Mouse (Mus musculus): ENCODE results near the gene Mpc1. TPM values are rescaled to one million over a fixed set of nuclear protein-coding genes. Genes with fewer than 3 reads are reported as not detected.

Mpc1 gene
- polyA plus RNA-seq, 1 experiment from 2014 or later: 183 TPM

- WGBS: 41% methylated on average over 5 of the region's 5 CpGs
- ATAC-seq (ENCODE audit: insufficient number of reproducible peaks, insufficient read depth, low FRiP score, low read depth): no peak
These were observed 60.0 kb downstream of the Mpc1 start for GRCm38 (mm10) chr17:8342706-8343105.

DNA sequence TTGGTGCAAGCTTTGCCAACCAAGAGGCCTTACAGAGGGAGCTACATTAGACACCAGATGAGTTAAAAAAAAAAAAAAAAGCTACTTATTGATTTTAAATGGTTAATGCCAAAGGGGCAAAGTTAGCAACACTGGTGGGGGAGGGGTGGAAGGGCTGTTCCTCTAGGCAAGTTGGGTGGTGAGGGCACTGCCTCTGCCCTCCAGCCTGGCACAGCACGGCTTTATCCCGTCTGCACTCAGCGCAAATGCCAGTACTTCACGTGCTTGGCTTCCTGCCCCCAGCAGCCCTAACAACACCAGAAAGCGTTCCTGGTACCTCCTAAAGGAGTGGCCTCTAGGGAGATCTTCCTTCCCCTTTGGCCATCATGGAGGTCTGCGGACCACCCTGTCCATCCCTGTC, 60.7 kb downstream of the Mpc1 start:
- Histone ChIP-seq H3K4me1 (ENCODE audit: control insufficient read depth, insufficient read depth, low read length) (peaks cover 12% of the 10 kb centered on the region; the same call in 1 of the 2 replicates), H3K36me3 (ENCODE audit: control insufficient read depth, insufficient read depth, low read length) (no peaks in the 10 kb centered on the region), H3K9me3 (ENCODE audit: control insufficient read depth, low read depth, low read length) (no peaks in the 10 kb centered on the region), H3K27me3 (ENCODE audit: control insufficient read depth, insufficient read depth, low read length) (peaks cover 27% of the 10 kb centered on the region), H3K4me2 (replicated peaks; ENCODE audit: low read depth, low read length) (no peak overlapping the region), H3K9ac (replicated peaks; ENCODE audit: low read depth, low read length) (no peak overlapping the region), H3K4me3 (ENCODE audit: low read depth, low read length) (no peak overlapping the region), H3K27ac (ENCODE audit: low read length) (no peak overlapping the region)
- no peak for ATAC-seq (ENCODE audit: insufficient number of reproducible peaks, insufficient read depth, low FRiP score, low read depth)
- 77% methylated on average over 6 of the region's 6 CpGs for WGBS

More at GRCm38 (mm10) chr17:8342706-8343105, 60.0 kb downstream of the Mpc1 start:
- Histone ChIP-seq H3K4me3 (ENCODE audit: low read depth, low read length) (no peak overlapping the region), H3K36me3 (ENCODE audit: control insufficient read depth, insufficient read depth, low read length) (no peaks in the 10 kb centered on the region), H3K9me3 (ENCODE audit: control insufficient read depth, low read depth, low read length) (no peaks in the 10 kb centered on the region), H3K27ac (ENCODE audit: low read length) (no peak overlapping the region), H3K4me2 (replicated peaks; ENCODE audit: low read depth, low read length) (no peak overlapping the region), H3K9ac (replicated peaks; ENCODE audit: low read depth, low read length) (no peak overlapping the region), H3K27me3 (ENCODE audit: control insufficient read depth, insufficient read depth, low read length) (peaks cover 27% of the 10 kb centered on the region), H3K4me1 (ENCODE audit: control insufficient read depth, insufficient read depth, low read length) (peaks cover 12% of the 10 kb centered on the region; the same call in 1 of the 2 replicates)

Other genes with a start within 250 kb of the Mpc1 start
- gene Gm49673, start 135.1 kb upstream of the Mpc1 start, polyA plus RNA-seq (2014; fragmentation: Nextera tagmentation; extraction: Ambion mirVana): 0.13 TPM in 1 of 2 replicates, not detected in the other
- 30.8 and 35.5 TPM in 2 replicates for gene Rnaset2a, start 134.8 kb upstream of the Mpc1 start, polyA plus RNA-seq (2014; fragmentation: Nextera tagmentation; extraction: Ambion mirVana)
- 41.0 and 41.4 TPM in 2 replicates for gene Fgfr1op, start 117.4 kb upstream of the Mpc1 start, polyA plus RNA-seq (2014; fragmentation: Nextera tagmentation; extraction: Ambion mirVana)
- gene Ccr6, start 46.9 kb upstream of the Mpc1 start, polyA plus RNA-seq (2014; fragmentation: Nextera tagmentation; extraction: Ambion mirVana): 0.46 and 0.71 TPM in 2 replicates
- gene Sft2d1, start 28.2 kb downstream of the Mpc1 start, polyA plus RNA-seq (2014; fragmentation: Nextera tagmentation; extraction: Ambion mirVana): 63.5 and 77.2 TPM in 2 replicates
- 0.69 and 0.83 TPM in 2 replicates for gene Prr18, start 54.6 kb downstream of the Mpc1 start, polyA plus RNA-seq (2014; fragmentation: Nextera tagmentation; extraction: Ambion mirVana)
- gene T2, start 73.1 kb downstream of the Mpc1 start, polyA plus RNA-seq (2014; fragmentation: Nextera tagmentation; extraction: Ambion mirVana): 0.24 and 0.88 TPM in 2 replicates
- gene T, start 151.5 kb downstream of the Mpc1 start, polyA plus RNA-seq (2014; fragmentation: Nextera tagmentation; extraction: Ambion mirVana): 0.71 and 0.87 TPM in 2 replicates
- gene Pde10a, start 242.5 kb downstream of the Mpc1 start, polyA plus RNA-seq (2014; fragmentation: Nextera tagmentation; extraction: Ambion mirVana): 1.3 and 1.4 TPM in 2 replicates